Mouse (Mus musculus) lung, postnatal 0 days (tissue): ENCODE measurements at regions not wholly inside any gene's neighbourhood (a gene's known extent, or its start where the extent isn't known, plus 50 kb on each side); places are given as distances from the start of the nearest gene placed in this dataset.

Experiments
- CTCF ChIP-seq: IDR thresholded peaks from 2 replicates; pipeline ENCODE4 v1.5.1; 2016; ENCODE audit warnings: antibody characterized with exemption, mild to moderate bottlenecking
- EP300 ChIP-seq: IDR thresholded peaks from 2 replicates; pipeline ENCODE4 v1.6.1; 2016; ENCODE audit warnings: antibody characterized with exemption, mild to moderate bottlenecking, control low read depth

- no peak for TF ChIP-seq CTCF
- no peak for TF ChIP-seq EP300
Measured at GRCm38 (mm10) chr16:30742474-30742873, 143.0 kb downstream of the Fam43a start.
